Mouse (Mus musculus) neural tube, embryonic 14.5 days (tissue): ENCODE data around the gene Gm17455. TPM values are rescaled to one million over a fixed set of nuclear protein-coding genes. Genes with fewer than 3 reads are reported as not detected.
A peak's percentile ranks its signal among the peaks of the same experiment; 100 is the strongest.

Experiments
- ATAC-seq: fragments of 200-750 bp; cut with Nextera tagmentation; 2 replicates; pipeline ENCODE4 v1.8.0; 2017; ENCODE audit warnings: low read depth, mild to moderate bottlenecking, moderate TSS enrichment, moderate library complexity
- H3K27ac ChIP-seq: fragments of 300-500 bp; sonication (generic); 2 replicates; pipeline ENCODE4 v1.5.1; 2014; ENCODE audit warnings: low read depth, mild to moderate bottlenecking, control low read depth, low read length, moderate library complexity, mixed read lengths
- H3K27me3 ChIP-seq: fragments of 300-500 bp; sonication (generic); 2 replicates; pipeline ENCODE4 v1.6.1; 2014; ENCODE audit warnings: low read length; ENCODE audit not compliant: control insufficient read depth, insufficient read depth
- H3K36me3 ChIP-seq: fragments of 300-500 bp; sonication (generic); 2 replicates; pipeline ENCODE4 v1.6.1; 2014; ENCODE audit warnings: low read length, mixed read lengths; ENCODE audit not compliant: control insufficient read depth, insufficient read depth
- H3K4me1 ChIP-seq: fragments of 300-500 bp; sonication (generic); 2 replicates; pipeline ENCODE4 v1.6.1; 2014; ENCODE audit warnings: low read length; ENCODE audit not compliant: control insufficient read depth, insufficient read depth
- H3K4me2 ChIP-seq: fragments of 300-500 bp; sonication (generic); 2 replicates; pipeline ENCODE4 v1.6.1; 2014; ENCODE audit warnings: mild to moderate bottlenecking, low read depth, low read length, control low read depth
- H3K4me3 ChIP-seq: fragments of 300-500 bp; sonication (generic); 2 replicates; pipeline ENCODE4 v1.5.1; 2014; ENCODE audit warnings: low read depth, low read length, control low read depth, mixed read lengths
- H3K9ac ChIP-seq: fragments of 300-500 bp; sonication (generic); replicated peaks from 2 replicates; pipeline ENCODE4 v1.6.1; 2014; ENCODE audit warnings: low read depth, mild to moderate bottlenecking, control low read depth, low read length, mixed read lengths
- H3K9me3 ChIP-seq: fragments of 300-500 bp; sonication (generic); 2 replicates; pipeline ENCODE4 v1.6.1; 2016; ENCODE audit warnings: low read length; ENCODE audit not compliant: control insufficient read depth
- WGBS: fragments of 180-500 bp; shearing (Covaris S2); extraction: QIAGEN DNeasy Blood & Tissue Kit; methylation state at CpG from one replicate; pipeline ENCODE4 v1.1.7; 2014; 5-methylcytosine and 5-hydroxymethylcytosine counted together
- polyA plus RNA-seq: library from polyadenylated mRNA; unstranded; fragments of >200 nt; fragmentation: Nextera tagmentation; extraction: Ambion mirVana; gene quantifications from 2 replicates; pipeline ENCODE4 v1.2.1, GENCODE M21; 2014

Gm17455 gene
- polyA plus RNA-seq, 1 experiment from 2014 or later = 17.7 TPM

DNA sequence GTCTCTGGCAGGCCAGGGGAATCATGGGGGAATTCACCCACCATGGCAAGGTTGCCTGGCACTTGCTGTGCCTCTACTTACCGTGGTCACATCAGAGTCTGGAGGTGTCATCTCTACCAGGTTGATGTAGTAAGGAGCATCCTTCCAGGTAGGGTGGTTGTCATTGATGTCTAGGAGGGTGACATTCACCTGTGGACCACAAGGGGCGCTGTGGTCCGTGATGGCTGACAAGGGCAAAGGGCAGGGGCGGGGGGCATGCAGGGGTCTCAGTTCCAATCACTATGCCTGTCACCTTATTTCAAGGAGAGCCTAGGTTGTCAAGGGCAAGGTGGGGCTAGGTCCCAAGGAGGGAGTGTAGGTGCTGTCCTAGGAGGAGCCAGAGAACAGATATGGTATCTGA is 20.1 kb downstream of the Gm17455 start:
- Histone ChIP-seq H3K9me3 (no peaks in the 10 kb centered on the region), H3K4me1 (no peaks in the 10 kb centered on the region), H3K4me3 (no peak overlapping the region), H3K4me2 (no peak overlapping the region), H3K9ac (no peak overlapping the region), H3K36me3 (no peaks in the 10 kb centered on the region), H3K27me3 (no peaks in the 10 kb centered on the region), H3K27ac (no peak overlapping the region)
- WGBS = 20% methylated on average over 4 of the region's 4 CpGs
- no peak for ATAC-seq

DNA sequence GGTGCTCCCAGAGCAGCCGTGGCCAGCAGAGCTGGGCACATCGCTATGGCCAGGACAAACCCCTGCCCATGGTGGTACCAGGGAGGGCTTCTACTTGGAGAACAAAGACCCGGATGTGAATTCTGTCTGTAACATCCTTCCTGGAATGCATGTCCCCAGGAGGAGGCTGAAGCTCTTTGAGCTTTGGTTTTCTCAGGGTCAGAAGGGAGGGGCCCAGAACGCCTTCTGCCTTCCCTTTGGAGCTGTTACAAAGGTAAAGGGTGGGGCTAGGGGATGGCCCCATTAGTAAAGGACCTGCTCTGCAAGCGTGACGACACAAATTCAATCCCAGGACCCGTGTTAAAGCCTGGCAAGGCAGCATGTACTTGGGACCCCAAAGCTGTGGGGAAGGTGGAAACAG is 23.2 kb downstream of the Gm17455 start:
- 51% methylated on average over 7 of the region's 7 CpGs for WGBS
- H3K27me3 ChIP-seq = no peaks in the 10 kb centered on the region
- ATAC-seq = no peak
- no peaks in the 10 kb centered on the region for H3K4me1 ChIP-seq
- H3K9ac ChIP-seq = no peak overlapping the region
- no peak overlapping the region for H3K4me2 ChIP-seq
- H3K36me3 ChIP-seq = no peaks in the 10 kb centered on the region
- H3K9me3 ChIP-seq = no peaks in the 10 kb centered on the region
- no peak overlapping the region for H3K27ac ChIP-seq
- no peak overlapping the region for H3K4me3 ChIP-seq

- 33% methylated on average over 10 of the region's 10 CpGs for WGBS
- H3K4me2 ChIP-seq = no peak overlapping the region
These were observed 30.5 kb downstream of the Gm17455 start for GRCm38 (mm10) chr10:60430001-60430400.

DNA sequence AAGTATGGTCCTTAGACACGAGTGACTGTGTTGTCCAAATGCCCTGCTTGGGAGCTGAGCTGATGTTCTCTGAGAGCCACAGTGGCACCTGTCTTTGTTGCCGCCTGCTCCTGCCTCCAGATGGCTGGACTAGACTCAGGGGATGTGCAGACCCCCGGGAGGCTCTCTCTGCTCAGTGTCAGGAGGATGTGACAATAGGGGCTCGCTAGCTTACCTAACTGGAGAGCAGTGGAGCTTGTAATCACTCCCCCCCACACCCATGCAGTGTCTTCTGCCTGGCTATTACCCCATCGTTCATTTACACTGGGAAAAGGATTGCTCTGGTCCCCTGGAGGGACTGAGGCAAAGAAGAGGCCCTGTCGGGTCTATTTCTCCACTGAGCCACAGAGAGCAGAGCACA is 31.1 kb downstream of the Gm17455 start:
- 0 out of 2 replicates have a peak overlapping the region, but pooled peaks have one; percentile 21 for H3K9ac ChIP-seq
- ATAC-seq = peak; percentile 66; the same call in 1 of the 2 replicates
- no peaks in the 10 kb centered on the region; the same call in 1 of the 2 replicates for H3K27me3 ChIP-seq
- no peak overlapping the region for H3K4me3 ChIP-seq
- WGBS = 10% methylated on average over 6 of the region's 6 CpGs
- H3K9me3 ChIP-seq = no peaks in the 10 kb centered on the region
- peaks cover 19% of the 10 kb centered on the region; the same call in 1 of the 2 replicates for H3K4me1 ChIP-seq
- peak overlapping the region; percentile 57 for H3K27ac ChIP-seq
- no peak overlapping the region; the same call in 1 of the 2 replicates for H3K4me2 ChIP-seq
- H3K36me3 ChIP-seq = no peaks in the 10 kb centered on the region

More at GRCm38 (mm10) chr10:60430001-60430400, 30.5 kb downstream of the Gm17455 start:
- Histone ChIP-seq H3K4me1 (peaks cover 19% of the 10 kb centered on the region; the same call in 1 of the 2 replicates), H3K9ac (no peak overlapping the region), H3K4me3 (no peak overlapping the region), H3K27me3 (no peaks in the 10 kb centered on the region), H3K36me3 (no peaks in the 10 kb centered on the region), H3K27ac (peak overlapping the region; percentile 57), H3K9me3 (no peaks in the 10 kb centered on the region)
- no peak for ATAC-seq

GRCm38 (mm10) chr10:60432679-60433078 is 33.2 kb downstream of the Gm17455 start:
- Histone ChIP-seq H3K36me3 (no peaks in the 10 kb centered on the region), H3K27me3 (no peaks in the 10 kb centered on the region; the same call in 1 of the 2 replicates), H3K4me2 (no peak overlapping the region), H3K9ac (no peak overlapping the region), H3K27ac (no peak overlapping the region), H3K9me3 (no peaks in the 10 kb centered on the region), H3K4me1 (peaks cover 19% of the 10 kb centered on the region; the same call in 1 of the 2 replicates), H3K4me3 (no peak overlapping the region)
- 32% methylated on average over 4 of the region's 4 CpGs for WGBS
- ATAC-seq = no peak

- no peak for ATAC-seq
- Histone ChIP-seq H3K27ac (no peak overlapping the region), H3K4me2 (no peak overlapping the region), H3K27me3 (no peaks in the 10 kb centered on the region), H3K4me1 (no peaks in the 10 kb centered on the region), H3K4me3 (no peak overlapping the region), H3K9me3 (no peaks in the 10 kb centered on the region), H3K9ac (no peak overlapping the region), H3K36me3 (no peaks in the 10 kb centered on the region)
- WGBS = 91% methylated on average over 4 of the region's 4 CpGs
These were observed 42.8 kb downstream of the Gm17455 start for GRCm38 (mm10) chr10:60442321-60442720.

- ATAC-seq = no peak
- no peak overlapping the region for H3K4me3 ChIP-seq
- no peak overlapping the region for H3K27ac ChIP-seq
- WGBS = 4% methylated on average over 2 of the region's 2 CpGs
- no peaks in the 10 kb centered on the region for H3K27me3 ChIP-seq
- no peaks in the 10 kb centered on the region for H3K36me3 ChIP-seq
- no peak overlapping the region for H3K9ac ChIP-seq
- no peak overlapping the region for H3K4me2 ChIP-seq
- no peaks in the 10 kb centered on the region for H3K9me3 ChIP-seq
- H3K4me1 ChIP-seq = no peaks in the 10 kb centered on the region
These were observed 43.6 kb downstream of the Gm17455 start for GRCm38 (mm10) chr10:60443078-60443477.

DNA sequence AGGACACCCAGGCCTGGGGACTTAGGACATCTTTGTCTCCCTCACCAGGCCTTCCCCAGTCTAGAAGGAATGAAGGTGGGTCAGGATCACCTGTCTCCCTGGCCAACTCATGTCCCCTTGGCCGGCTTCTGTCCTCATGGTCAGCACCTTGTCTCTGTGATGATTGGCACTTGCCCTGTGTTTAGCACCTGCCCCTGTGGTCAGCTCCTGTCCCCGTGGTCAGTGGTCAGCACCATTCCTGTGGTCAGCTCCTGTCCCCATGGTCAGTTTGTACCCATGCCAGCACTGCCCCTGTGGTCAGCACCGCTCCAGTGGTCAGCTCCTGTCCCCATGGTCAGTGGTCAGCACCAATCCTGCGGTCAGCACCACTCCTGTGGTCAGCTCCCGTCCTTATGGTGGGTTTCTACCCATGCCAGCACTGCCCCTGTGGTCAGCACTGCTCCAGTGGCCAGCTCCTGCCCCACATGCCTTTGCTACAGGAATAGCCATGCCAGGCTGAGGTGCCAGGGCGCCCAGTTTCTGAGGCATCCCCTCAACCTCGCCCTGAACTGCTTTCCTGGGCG is 45.6 kb downstream of the Gm17455 start:
- no peaks in the 10 kb centered on the region for H3K4me1 ChIP-seq
- ATAC-seq = no peak
- H3K27ac ChIP-seq = no peak overlapping the region
- 69% methylated on average over 8 of the region's 8 CpGs for WGBS
- H3K27me3 ChIP-seq = no peaks in the 10 kb centered on the region
- H3K36me3 ChIP-seq = no peaks in the 10 kb centered on the region
- H3K9ac ChIP-seq = no peak overlapping the region
- no peaks in the 10 kb centered on the region for H3K9me3 ChIP-seq
- no peak overlapping the region for H3K4me3 ChIP-seq
- H3K4me2 ChIP-seq = no peak overlapping the region

- H3K27me3 ChIP-seq = no peaks in the 10 kb centered on the region
- H3K4me1 ChIP-seq = no peaks in the 10 kb centered on the region
- no peaks in the 10 kb centered on the region for H3K36me3 ChIP-seq
- no peak overlapping the region for H3K4me3 ChIP-seq
- H3K27ac ChIP-seq = no peak overlapping the region
- no peaks in the 10 kb centered on the region for H3K9me3 ChIP-seq
- no peak overlapping the region for H3K9ac ChIP-seq
- no peak overlapping the region for H3K4me2 ChIP-seq
- no peak for ATAC-seq
- 60% methylated on average over 12 of the region's 12 CpGs for WGBS
These were observed 47.7 kb downstream of the Gm17455 start for GRCm38 (mm10) chr10:60447186-60447585.
